Mouse (Mus musculus) liver, embryonic 14.5 days (tissue): ENCODE results near the gene Mcm5. TPM values are rescaled to one million over a fixed set of nuclear protein-coding genes. Genes with fewer than 3 reads are reported as not detected.

ENCODE experiments used
- ATAC-seq: fragments of 200-750 bp; cut with Nextera tagmentation; 2 replicates; pipeline ENCODE4 v1.8.0; 2017; ENCODE audit warnings: moderate number of reproducible peaks, mild to moderate bottlenecking, moderate library complexity; ENCODE audit not compliant: insufficient read depth
- DNase-seq, 3 experiments: peaks; one replicate each; pipeline ENCODE4 v3.0.0-alpha.2; 2012 to 2013; ENCODE audit warnings: low read depth in 3 of 3, low spot score in 3 of 3
- H3K27ac ChIP-seq: fragments of 300-500 bp; sonication (generic); 2 replicates; pipeline ENCODE4 v1.5.1; 2014; ENCODE audit warnings: moderate library complexity, mild to moderate bottlenecking, control low read depth, inconsistent platforms
- H3K27me3 ChIP-seq: fragments of 300-500 bp; sonication (generic); 2 replicates; pipeline ENCODE4 v1.6.1; 2014; ENCODE audit warnings: mild to moderate bottlenecking, low read length, moderate library complexity; ENCODE audit not compliant: control insufficient read depth, insufficient read depth
- H3K36me3 ChIP-seq: fragments of 300-500 bp; sonication (generic); replicated peaks from 2 replicates; pipeline ENCODE4 v1.6.1; 2014; ENCODE audit warnings: low read depth; ENCODE audit not compliant: control insufficient read depth, insufficient read depth
- H3K4me1 ChIP-seq, 2 experiments: fragments of 200-500 bp in 1 of 2; fragments of 300-500 bp in 1 of 2; sonication (generic) in 1 of 2; replicated peaks; 2 replicates each; pipeline ENCODE4 v1.6.1; 2012 to 2014; ENCODE audit warnings: antibody characterized with exemption in 1 of 2, inconsistent platforms in 1 of 2, low read length in 1 of 2; ENCODE audit not compliant: control insufficient read depth in 2 of 2, insufficient read depth in 2 of 2
- H3K4me2 ChIP-seq: fragments of 300-500 bp; sonication (generic); 2 replicates; pipeline ENCODE4 v1.6.1; 2014; ENCODE audit warnings: low read depth, mild to moderate bottlenecking, control low read depth, moderate library complexity
- H3K4me3 ChIP-seq, 2 experiments: fragments of 200-500 bp in 1 of 2; fragments of 300-500 bp in 1 of 2; sonication (generic) in 1 of 2; 2 replicates each; pipeline ENCODE4 v1.5.1; 2012 to 2014; ENCODE audit warnings: low read depth in 2 of 2, low read length in 2 of 2, mild to moderate bottlenecking in 2 of 2, control low read depth in 1 of 2, inconsistent platforms in 1 of 2, moderate library complexity in 1 of 2; ENCODE audit not compliant: insufficient read depth in 1 of 2
- H3K9ac ChIP-seq: fragments of 300-500 bp; sonication (generic); replicated peaks from 2 replicates; pipeline ENCODE4 v1.6.1; 2014; ENCODE audit warnings: mild to moderate bottlenecking, control low read depth, moderate library complexity
- H3K9me3 ChIP-seq: fragments of 300-500 bp; sonication (generic); 2 replicates; pipeline ENCODE4 v1.6.1; 2016; ENCODE audit warnings: low read length, mixed read lengths; ENCODE audit not compliant: control insufficient read depth
- CTCF ChIP-seq: IDR thresholded peaks from 2 replicates; pipeline ENCODE4 v1.5.1; 2016; ENCODE audit warnings: antibody characterized with exemption, low read depth, control low read depth
- EP300 ChIP-seq: IDR thresholded peaks from 2 replicates; pipeline ENCODE4 v1.6.1; 2016; ENCODE audit warnings: antibody characterized with exemption, low read depth
- WGBS: fragments of 180-500 bp; shearing (Covaris S2); extraction: QIAGEN DNeasy Blood & Tissue Kit; methylation state at CpG from one replicate; pipeline ENCODE4 v1.1.7; 2014; ENCODE audit not compliant: insufficient replicate concordance; 5-methylcytosine and 5-hydroxymethylcytosine counted together
- polyA plus RNA-seq, 2 experiments: library from polyadenylated mRNA; depleted of rRNA in 1 of 2; stranded (reverse) in 1 of 2; unstranded in 1 of 2; fragments of >200 nt; fragmentation: Nextera tagmentation in 1 of 2; extraction: Ambion mirVana in 1 of 2; gene quantifications; 2 replicates each; pipeline versions ENCODE4 v1.2.1 to v1.2.3; 2012 to 2014

Gene Mcm5
- polyA plus RNA-seq, 2 experiments, result 126 to 145 TPM

DNA sequence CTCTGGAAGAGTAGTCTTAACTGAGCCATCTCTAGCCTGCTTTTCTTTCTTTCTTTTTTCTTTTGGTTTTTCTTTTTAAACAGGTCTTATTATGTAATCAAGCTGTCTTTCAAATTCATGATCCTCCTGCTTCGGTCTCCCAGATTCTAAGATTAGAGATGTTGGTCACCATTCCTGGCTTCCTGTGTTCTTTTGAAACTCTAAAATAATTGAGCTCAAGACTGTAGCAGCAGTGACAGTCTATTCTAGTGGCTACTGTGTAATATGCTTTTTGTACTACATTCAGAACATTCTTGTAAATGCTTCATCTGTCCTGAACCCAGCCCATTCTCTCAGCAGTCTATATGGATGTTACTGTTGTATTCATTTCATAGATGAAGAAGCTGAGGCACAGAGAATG lies 9.1 kb downstream of the Mcm5 start:
- Histone ChIP-seq H3K9me3 (no peaks in the 10 kb centered on the region), H3K4me2 (no peak overlapping the region), H3K36me3 (peaks cover 99% of the 10 kb centered on the region), H3K27me3 (no peaks in the 10 kb centered on the region), H3K4me3 (no peak overlapping the region), H3K4me1 (no peaks in the 10 kb centered on the region), H3K27ac (no peak overlapping the region), H3K9ac (no peak overlapping the region)
- 81% methylated on average over 1 of the region's 1 CpGs for WGBS
- TF ChIP-seq EP300 (no peak), CTCF (no peak)
- ATAC-seq, result no peak
- no peak for DNase-seq

DNA sequence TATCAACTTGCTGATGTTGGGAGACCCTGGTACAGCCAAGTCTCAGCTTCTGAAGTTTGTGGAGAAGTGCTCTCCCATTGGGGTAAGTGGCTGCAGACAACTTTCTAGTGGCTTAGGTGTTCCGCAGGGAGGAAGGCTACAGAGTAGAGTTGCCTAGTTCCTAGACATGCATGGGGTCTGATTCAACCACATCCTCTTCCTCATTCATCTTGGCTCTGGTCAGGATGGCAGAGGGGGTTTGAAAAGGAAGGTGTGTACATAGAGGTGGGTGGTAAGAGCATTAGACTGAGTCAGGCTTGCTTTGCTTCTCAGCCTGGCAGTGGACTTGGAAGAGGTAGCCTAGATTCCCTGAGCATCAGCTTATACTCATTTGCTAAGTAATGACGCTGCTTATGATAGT lies 9.9 kb downstream of the Mcm5 start:
- Histone ChIP-seq H3K4me3 (no peak overlapping the region), H3K4me1 (no peaks in the 10 kb centered on the region), H3K4me2 (no peak overlapping the region), H3K27ac (no peak overlapping the region), H3K9ac (no peak overlapping the region), H3K27me3 (no peaks in the 10 kb centered on the region), H3K9me3 (no peaks in the 10 kb centered on the region), H3K36me3 (peaks cover 99% of the 10 kb centered on the region)
- WGBS, result 83% methylated on average over 2 of the region's 2 CpGs
- ATAC-seq (no peak), DNase-seq (no peak)
- TF ChIP-seq EP300, result no peak
- TF ChIP-seq CTCF, result no peak

DNA sequence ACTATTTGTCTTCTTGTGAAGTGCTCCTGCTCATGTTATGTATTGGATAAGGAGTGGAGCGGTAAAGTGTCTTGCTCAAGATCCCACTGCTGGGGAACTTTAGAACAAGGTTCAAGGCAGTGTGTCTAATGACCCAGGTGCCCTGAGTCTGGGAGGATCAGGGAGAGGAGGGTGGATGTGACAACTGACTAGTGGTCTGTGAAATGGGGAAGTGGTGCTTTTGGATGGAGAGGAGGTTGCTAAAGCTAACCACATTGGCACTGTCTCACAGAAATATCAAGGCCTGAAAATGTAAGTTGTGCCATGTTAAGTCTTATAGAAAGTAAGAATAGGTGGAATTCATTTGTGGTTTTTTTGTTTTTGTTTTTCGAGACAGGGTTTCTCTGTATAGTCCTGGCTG lies 10.4 kb downstream of the Mcm5 start:
- no peak for TF ChIP-seq EP300
- no peak for TF ChIP-seq CTCF
- WGBS, result 71% methylated on average over 2 of the region's 2 CpGs
- ATAC-seq (no peak), DNase-seq (no peak)
- no peak overlapping the region for H3K4me3 ChIP-seq
- no peak overlapping the region for H3K27ac ChIP-seq
- no peaks in the 10 kb centered on the region for H3K9me3 ChIP-seq
- no peaks in the 10 kb centered on the region for H3K27me3 ChIP-seq
- H3K4me1 ChIP-seq, result no peaks in the 10 kb centered on the region
- no peak overlapping the region for H3K9ac ChIP-seq
- H3K36me3 ChIP-seq, result peaks cover 99% of the 10 kb centered on the region
- H3K4me2 ChIP-seq, result no peak overlapping the region

DNA sequence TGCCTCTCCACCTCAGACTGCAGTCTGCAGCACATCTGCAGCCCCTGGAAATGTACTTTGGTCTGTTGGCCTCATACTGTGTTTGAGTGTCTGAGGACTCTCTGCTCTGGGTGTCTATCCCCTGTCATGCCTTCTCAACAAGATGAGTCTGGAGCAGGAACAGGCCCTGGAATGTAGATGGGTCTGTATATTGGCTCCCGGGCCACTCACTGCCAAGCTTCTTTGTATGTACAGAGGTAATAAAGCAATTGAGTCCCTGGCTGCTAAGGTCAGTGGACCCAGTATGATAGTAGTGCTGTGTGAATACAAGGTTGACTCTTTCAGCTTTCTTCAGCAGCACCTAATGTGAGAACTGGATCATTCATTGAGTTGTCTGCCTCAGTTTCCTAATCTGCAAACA lies 18.0 kb downstream of the Mcm5 start:
- Histone ChIP-seq H3K9me3 (no peaks in the 10 kb centered on the region), H3K27me3 (no peaks in the 10 kb centered on the region), H3K27ac (no peak overlapping the region), H3K4me3 (no peak overlapping the region), H3K9ac (no peak overlapping the region), H3K36me3 (peaks cover 80% of the 10 kb centered on the region), H3K4me1 (no peaks in the 10 kb centered on the region), H3K4me2 (no peak overlapping the region)
- TF ChIP-seq EP300 (no peak), CTCF (no peak)
- ATAC-seq (no peak), DNase-seq (no peak)
- 82% methylated on average over 1 of the region's 1 CpGs for WGBS

DNA sequence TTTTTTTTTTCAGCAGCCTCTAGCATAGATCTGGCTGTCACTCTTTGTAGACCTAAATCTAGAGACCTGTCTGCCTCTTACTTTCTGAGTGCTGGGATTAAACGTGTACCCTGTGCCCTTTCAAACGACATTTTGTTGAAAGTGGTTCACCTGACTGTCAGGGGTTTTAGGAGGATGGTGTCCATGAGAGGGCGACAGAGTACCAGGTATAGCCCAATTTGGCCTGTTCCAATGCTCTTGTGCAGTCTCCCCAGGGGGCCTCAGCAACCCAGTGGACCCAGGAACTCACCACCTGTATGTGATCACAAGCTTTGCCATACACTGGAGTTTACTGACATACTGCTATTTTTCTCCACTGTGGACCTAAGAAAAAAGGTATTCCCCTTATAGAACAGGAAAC lies 23.1 kb downstream of the Mcm5 start:
- Histone ChIP-seq H3K9ac (no peak overlapping the region), H3K4me3 (no peak overlapping the region), H3K27me3 (no peaks in the 10 kb centered on the region), H3K27ac (no peak overlapping the region), H3K9me3 (no peaks in the 10 kb centered on the region), H3K4me2 (no peak overlapping the region), H3K36me3 (peaks cover 35% of the 10 kb centered on the region), H3K4me1 (peaks cover 9 to 16% of the 10 kb centered on the region in 2 experiments)
- ATAC-seq (no peak), DNase-seq (no peak)
- WGBS, result 16% methylated on average over 3 of the region's 3 CpGs
- TF ChIP-seq CTCF, result peak; percentile 66
- TF ChIP-seq EP300, result no peak

DNA sequence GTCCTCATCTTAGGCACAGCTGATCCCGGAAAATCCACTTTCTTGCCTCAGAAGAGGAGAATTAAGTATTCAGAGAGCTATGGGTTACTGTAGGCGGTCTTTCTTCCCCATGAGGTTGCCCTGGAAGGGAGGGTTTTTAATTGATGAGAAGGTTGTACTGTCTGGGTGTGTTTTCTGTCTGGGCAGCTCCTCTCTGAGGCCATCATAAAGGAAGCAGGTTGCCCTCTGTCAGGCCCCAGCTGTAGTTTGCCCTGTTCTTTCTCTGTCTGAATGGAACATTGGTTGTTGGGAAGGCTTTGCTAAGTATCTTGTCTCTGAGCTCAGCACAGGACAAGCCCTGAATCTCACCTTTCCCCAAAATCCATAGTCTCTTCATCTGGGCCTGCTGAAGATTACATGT lies 24.0 kb downstream of the Mcm5 start:
- no peak for DNase-seq
- no peaks in the 10 kb centered on the region for H3K27me3 ChIP-seq
- TF ChIP-seq CTCF (no peak), EP300 (no peak)
- peaks cover 26% of the 10 kb centered on the region for H3K36me3 ChIP-seq
- 75% methylated on average over 2 of the region's 2 CpGs for WGBS
- peaks cover 9 to 16% of the 10 kb centered on the region in 2 experiments for H3K4me1 ChIP-seq
- H3K4me3 ChIP-seq, result no peak overlapping the region
- no peak for ATAC-seq
- H3K9me3 ChIP-seq, result no peaks in the 10 kb centered on the region
- no peak overlapping the region for H3K4me2 ChIP-seq
- no peak overlapping the region for H3K27ac ChIP-seq
- no peak overlapping the region for H3K9ac ChIP-seq
